Mouse (Mus musculus) limb, embryonic 14.5 days (tissue): ENCODE results near the gene Arsg. TPM values are rescaled to one million over a fixed set of nuclear protein-coding genes. Genes with fewer than 3 reads are reported as not detected.

Experiments used
- ATAC-seq: fragments of 200-750 bp; cut with Nextera tagmentation; 2 replicates; pipeline ENCODE4 v1.8.0; 2017; ENCODE audit warnings: low read depth, moderate number of reproducible peaks, moderate TSS enrichment; ENCODE audit not compliant: low FRiP score
- DNase-seq: peaks from one replicate; pipeline ENCODE4 v3.0.0-alpha.2; 2015; ENCODE audit warnings: low spot score
- H3K27ac ChIP-seq: fragments of 300-500 bp; sonication (generic); replicated peaks from 2 replicates; pipeline ENCODE4 v1.5.1; 2014; ENCODE audit warnings: low read depth, mild to moderate bottlenecking, low read length, moderate library complexity, mixed read lengths
- H3K27me3 ChIP-seq: fragments of 300-500 bp; sonication (generic); 2 replicates; pipeline ENCODE4 v1.6.1; 2014; ENCODE audit warnings: low read length, mixed read lengths; ENCODE audit not compliant: control insufficient read depth, insufficient read depth
- H3K36me3 ChIP-seq: fragments of 300-500 bp; sonication (generic); 2 replicates; pipeline ENCODE4 v1.6.1; 2014; ENCODE audit warnings: mild to moderate bottlenecking, low read length, moderate library complexity, mixed read lengths; ENCODE audit not compliant: control insufficient read depth, insufficient read depth
- H3K4me1 ChIP-seq: fragments of 300-500 bp; sonication (generic); 2 replicates; pipeline ENCODE4 v1.6.1; 2014; ENCODE audit warnings: antibody characterized with exemption, low read length, mixed read lengths; ENCODE audit not compliant: control insufficient read depth, insufficient read depth
- H3K4me2 ChIP-seq: fragments of 300-500 bp; sonication (generic); replicated peaks from 2 replicates; pipeline ENCODE4 v1.6.1; 2014; ENCODE audit warnings: low read depth, mild to moderate bottlenecking, low read length, moderate library complexity; ENCODE audit not compliant: severe bottlenecking
- H3K4me3 ChIP-seq: fragments of 300-500 bp; sonication (generic); replicated peaks from 2 replicates; pipeline ENCODE4 v1.5.1; 2014; ENCODE audit warnings: low read length
- H3K9ac ChIP-seq: fragments of 300-500 bp; sonication (generic); 2 replicates; pipeline ENCODE4 v1.6.1; 2014; ENCODE audit warnings: mild to moderate bottlenecking, low read depth, low read length, moderate library complexity; ENCODE audit not compliant: severe bottlenecking
- H3K9me3 ChIP-seq: fragments of 300-500 bp; sonication (generic); 2 replicates; pipeline ENCODE4 v1.6.1; 2016; ENCODE audit warnings: low read length; ENCODE audit not compliant: control insufficient read depth
- POLR2A ChIP-seq: fragments of 200-500 bp; IDR thresholded peaks from 2 replicates; pipeline ENCODE4 v1.8.0; 2012; ENCODE audit warnings: inconsistent platforms, mild to moderate bottlenecking, moderate library complexity, borderline replicate concordance; ENCODE audit not compliant: insufficient read depth, insufficient read length; ENCODE audit errors: extremely low read depth
- WGBS: fragments of 180-500 bp; shearing (Covaris S2); extraction: QIAGEN DNeasy Blood & Tissue Kit; methylation state at CpG from one replicate; pipeline ENCODE4 v1.1.7; 2014; 5-methylcytosine and 5-hydroxymethylcytosine counted together
- polyA plus RNA-seq, 2 experiments: library from polyadenylated mRNA; depleted of rRNA in 1 of 2; stranded (reverse) in 1 of 2; unstranded in 1 of 2; fragments of >200 nt; fragmentation: Nextera tagmentation in 1 of 2; extraction: Ambion mirVana in 1 of 2; gene quantifications; 2 replicates each; pipeline versions ENCODE4 v1.2.1 to v1.2.3; 2012 to 2014

Arsg gene
- polyA plus RNA-seq, 2 experiments = 3.2 to 5.3 TPM

GRCm38 (mm10) chr11:109517330-109517729 lies 44.2 kb downstream of the Arsg start:
- Histone ChIP-seq H3K27ac (no peak overlapping the region), H3K9me3 (no peaks in the 10 kb centered on the region), H3K4me3 (no peak overlapping the region), H3K9ac (no peak overlapping the region), H3K4me1 (no peaks in the 10 kb centered on the region), H3K36me3 (no peaks in the 10 kb centered on the region), H3K4me2 (no peak overlapping the region), H3K27me3 (no peaks in the 10 kb centered on the region)
- DNase-seq (no peak), ATAC-seq (no peak)
- TF ChIP-seq POLR2A = no peak
- WGBS = 88% methylated on average over 11 of the region's 11 CpGs

GRCm38 (mm10) chr11:109517816-109518215 lies 44.6 kb downstream of the Arsg start:
- no peak overlapping the region for H3K4me3 ChIP-seq
- 91% methylated on average over 3 of the region's 3 CpGs for WGBS
- no peak for DNase-seq
- H3K9ac ChIP-seq = no peak overlapping the region
- H3K4me1 ChIP-seq = no peaks in the 10 kb centered on the region
- H3K36me3 ChIP-seq = no peaks in the 10 kb centered on the region
- no peak for TF ChIP-seq POLR2A
- no peaks in the 10 kb centered on the region for H3K9me3 ChIP-seq
- no peak overlapping the region for H3K4me2 ChIP-seq
- H3K27me3 ChIP-seq = no peaks in the 10 kb centered on the region
- ATAC-seq = no peak
- no peak overlapping the region for H3K27ac ChIP-seq

GRCm38 (mm10) chr11:109520958-109521357 lies 47.8 kb downstream of the Arsg start:
- TF ChIP-seq POLR2A = no peak
- DNase-seq (no peak), ATAC-seq (no peak)
- Histone ChIP-seq H3K4me2 (no peak overlapping the region), H3K4me3 (no peak overlapping the region), H3K4me1 (no peaks in the 10 kb centered on the region), H3K9me3 (no peaks in the 10 kb centered on the region), H3K27me3 (no peaks in the 10 kb centered on the region), H3K36me3 (no peaks in the 10 kb centered on the region), H3K9ac (no peak overlapping the region), H3K27ac (no peak overlapping the region)
- WGBS = 30% methylated on average over 7 of the region's 7 CpGs

GRCm38 (mm10) chr11:109524869-109525268 lies 51.7 kb downstream of the Arsg start:
- H3K4me3 ChIP-seq = no peak overlapping the region
- H3K27me3 ChIP-seq = no peaks in the 10 kb centered on the region
- WGBS = 83% methylated on average over 5 of the region's 5 CpGs
- no peak overlapping the region for H3K9ac ChIP-seq
- DNase-seq = no peak
- no peak overlapping the region for H3K27ac ChIP-seq
- H3K4me2 ChIP-seq = no peak overlapping the region
- ATAC-seq = no peak
- no peaks in the 10 kb centered on the region for H3K4me1 ChIP-seq
- H3K9me3 ChIP-seq = no peaks in the 10 kb centered on the region
- no peaks in the 10 kb centered on the region for H3K36me3 ChIP-seq
- no peak for TF ChIP-seq POLR2A

GRCm38 (mm10) chr11:109525571-109525970 lies 52.4 kb downstream of the Arsg start:
- Histone ChIP-seq H3K4me3 (no peak overlapping the region), H3K27ac (no peak overlapping the region), H3K36me3 (no peaks in the 10 kb centered on the region), H3K9ac (no peak overlapping the region), H3K27me3 (no peaks in the 10 kb centered on the region), H3K4me1 (no peaks in the 10 kb centered on the region), H3K4me2 (no peak overlapping the region), H3K9me3 (no peaks in the 10 kb centered on the region)
- DNase-seq (no peak), ATAC-seq (no peak)
- no peak for TF ChIP-seq POLR2A
- 80% methylated on average over 4 of the region's 4 CpGs for WGBS

GRCm38 (mm10) chr11:109530030-109530429 lies 56.9 kb downstream of the Arsg start:
- Histone ChIP-seq H3K9me3 (no peaks in the 10 kb centered on the region), H3K27ac (no peak overlapping the region), H3K9ac (no peak overlapping the region), H3K4me3 (no peak overlapping the region), H3K36me3 (no peaks in the 10 kb centered on the region), H3K27me3 (no peaks in the 10 kb centered on the region), H3K4me2 (no peak overlapping the region), H3K4me1 (no peaks in the 10 kb centered on the region)
- no peak for TF ChIP-seq POLR2A
- ATAC-seq = no peak
- no peak for DNase-seq
- 88% methylated on average over 4 of the region's 4 CpGs for WGBS
